Mouse (Mus musculus) spleen, adult 2 months (tissue): ENCODE measurements around the gene Kcnj15.

Experiments
- CTCF ChIP-seq: fragments of 200-500 bp; IDR thresholded peaks from 2 replicates; pipeline ENCODE4 v1.5.1; 2011; ENCODE audit warnings: mild to moderate bottlenecking, inconsistent platforms; ENCODE audit not compliant: insufficient read depth, insufficient read length, insufficient replicate concordance; ENCODE audit errors: extremely low read depth
- POLR2A ChIP-seq: fragments of 200-500 bp; IDR thresholded peaks from 2 replicates; pipeline ENCODE4 v1.6.1; 2011; ENCODE audit warnings: low read depth, low read length, inconsistent platforms

DNA sequence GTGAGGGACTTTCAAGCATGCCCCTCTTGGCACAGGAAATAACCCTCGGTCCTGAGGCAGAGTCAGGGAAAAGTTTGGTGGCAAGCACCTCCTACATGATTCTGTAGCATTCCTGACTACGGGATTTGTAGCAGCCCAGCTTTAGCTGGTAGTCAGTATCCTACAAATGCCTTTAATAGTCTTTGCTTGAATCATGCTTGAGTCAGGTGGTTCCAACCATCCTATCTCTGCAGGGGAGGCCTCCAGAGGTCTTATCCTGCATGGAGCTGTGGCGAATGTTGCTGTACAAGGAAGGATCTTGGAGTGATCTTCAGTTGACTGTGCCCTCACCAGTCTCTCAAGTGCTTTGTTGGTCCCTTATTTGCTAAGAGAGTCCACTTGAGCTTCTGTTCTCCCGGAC is 28.4 kb downstream of the Kcnj15 start:
- TF ChIP-seq CTCF (no peak), POLR2A (no peak)
